Mouse (Mus musculus) sigmoid colon, adult 10 weeks (tissue): ENCODE data around the gene Daxx. TPM values are rescaled to one million over a fixed set of nuclear protein-coding genes. Genes with fewer than 3 reads are reported as not detected.

Source experiments
- polyA plus RNA-seq: library from polyadenylated mRNA; stranded (reverse); fragments of 350-450 nt; fragmentation: Illumina TruSeq; extraction: RNeasy Lipid Tissue Mini Kit (QIAGEN cat#74804); gene quantifications from one replicate; pipeline ENCODE4 v1.2.3, GENCODE M21; 2014; ENCODE audit warnings: low read depth, low replicate concordance

The Daxx gene
- 6.5 TPM for polyA plus RNA-seq

GRCm38 (mm10) chr17:33909077-33909868 lies at the start of gene Daxx:
TSS of gene Daxx (plus strand) at chr17:33909414.

GRCm38 (mm10) chr17:33873537-33873936 lies 35.7 kb upstream of the Daxx start, which contains the start of gene Gm7029:
TSS of gene Gm7029 (plus strand) at chr17:33873837.

GRCm38 (mm10) chr17:33890533-33891059 lies 18.6 kb upstream of the Daxx start, which contains the start of gene Kifc1:
TSS of gene Kifc1 (minus strand) at chr17:33890661.

GRCm38 (mm10) chr17:33904835-33905234 lies 4.4 kb upstream of the Daxx start, which contains the start of gene Platr17:
TSS of gene Platr17 (plus strand) at chr17:33905135.

GRCm38 (mm10) chr17:33915671-33916250 lies 6.5 kb downstream of the Daxx start, which contains the start of the genes Tapbp and Zbtb22:
TSS of gene Tapbp (plus strand) at chr17:33915899.
TSS of gene Zbtb22 (plus strand) at chr17:33915904.

GRCm38 (mm10) chr17:33929371-33930279 lies 20.4 kb downstream of the Daxx start, which contains the start of gene Rgl2:
TSS of gene Rgl2 (plus strand) at chr17:33929543.

GRCm38 (mm10) chr17:33940206-33940805 lies 31.1 kb downstream of the Daxx start, which contains the start of the genes Pfdn6 and Wdr46:
TSS of gene Pfdn6 (minus strand) at chr17:33940343.
TSS of gene Wdr46 (plus strand) at chr17:33940660.

GRCm38 (mm10) chr17:33951021-33951946 lies 42.1 kb downstream of the Daxx start, which contains the start of gene B3galt4:
TSS of gene B3galt4 (minus strand) at chr17:33951488.

GRCm38 (mm10) chr17:33955555-33956214 lies 46.5 kb downstream of the Daxx start, which contains the start of the genes Vps52 and Rps18:
TSS of gene Vps52 (plus strand) at chr17:33955812.
TSS of gene Rps18 (minus strand) at chr17:33956001.

Other genes with a start within 250 kb of the Daxx start
- 415 TPM for gene Hnrnpm, start 222.6 kb upstream of the Daxx start, polyA plus RNA-seq
- 26.0 TPM for gene March2, start 190.7 kb upstream of the Daxx start, polyA plus RNA-seq
- 27.5 TPM for gene Rab11b, start 148.9 kb upstream of the Daxx start, polyA plus RNA-seq
- 1.0 TPM for gene Angptl4, start 127.6 kb upstream of the Daxx start, polyA plus RNA-seq
- 5.3 TPM for gene Kank3, start 98.9 kb upstream of the Daxx start, polyA plus RNA-seq
- 77.1 TPM for gene Rps28, start 84.9 kb upstream of the Daxx start, polyA plus RNA-seq
- 28.2 TPM for gene Ndufa7, start 84.8 kb upstream of the Daxx start, polyA plus RNA-seq
- gene Cd320, start 66.3 kb upstream of the Daxx start, polyA plus RNA-seq, result 5.6 TPM
- not detected for gene Gm7029, start 35.6 kb upstream of the Daxx start, polyA plus RNA-seq
- not detected for gene Kifc1, start 18.8 kb upstream of the Daxx start, polyA plus RNA-seq
- not detected for gene Platr17, start 4.3 kb upstream of the Daxx start, polyA plus RNA-seq
- 54.8 TPM for gene Tapbp, start 6.5 kb downstream of the Daxx start, polyA plus RNA-seq
- 1.8 TPM for gene Zbtb22, start 6.5 kb downstream of the Daxx start, polyA plus RNA-seq
- gene Rgl2, start 20.1 kb downstream of the Daxx start, polyA plus RNA-seq, result 8.0 TPM
- gene Pfdn6, start 30.9 kb downstream of the Daxx start, polyA plus RNA-seq, result 8.4 TPM
- 0.25 TPM for gene Wdr46, start 31.2 kb downstream of the Daxx start, polyA plus RNA-seq
- gene B3galt4, start 42.1 kb downstream of the Daxx start, polyA plus RNA-seq, result 0.38 TPM
- gene Vps52, start 46.4 kb downstream of the Daxx start, polyA plus RNA-seq, result 4.8 TPM
- 34.2 TPM for gene Rps18, start 46.6 kb downstream of the Daxx start, polyA plus RNA-seq
- gene H2-K1, start 90.9 kb downstream of the Daxx start, polyA plus RNA-seq, result 407 TPM
- gene Ring1, start 115.3 kb downstream of the Daxx start, polyA plus RNA-seq, result 1.8 TPM
- gene H2-Ke6, start 118.6 kb downstream of the Daxx start, polyA plus RNA-seq, result 1.2 TPM
- 0.88 TPM for gene Slc39a7, start 122.3 kb downstream of the Daxx start, polyA plus RNA-seq
- 1.5 TPM for gene Rxrb, start 122.4 kb downstream of the Daxx start, polyA plus RNA-seq
- 0.19 TPM for gene Col11a2, start 130.0 kb downstream of the Daxx start, polyA plus RNA-seq
- not detected for gene H2-Oa, start 182.9 kb downstream of the Daxx start, polyA plus RNA-seq
- gene H2-DMa, start 210.1 kb downstream of the Daxx start, polyA plus RNA-seq, result 1.8 TPM
- 212 TPM for gene Brd2, start 213.2 kb downstream of the Daxx start, polyA plus RNA-seq
- 6.1 TPM for gene H2-DMb2, start 233.9 kb downstream of the Daxx start, polyA plus RNA-seq
- 6.3 TPM for gene H2-DMb1, start 243.7 kb downstream of the Daxx start, polyA plus RNA-seq